Comparison of ENCODE assay signal across 13 mouse cellular contexts in the genomic region with DNA sequence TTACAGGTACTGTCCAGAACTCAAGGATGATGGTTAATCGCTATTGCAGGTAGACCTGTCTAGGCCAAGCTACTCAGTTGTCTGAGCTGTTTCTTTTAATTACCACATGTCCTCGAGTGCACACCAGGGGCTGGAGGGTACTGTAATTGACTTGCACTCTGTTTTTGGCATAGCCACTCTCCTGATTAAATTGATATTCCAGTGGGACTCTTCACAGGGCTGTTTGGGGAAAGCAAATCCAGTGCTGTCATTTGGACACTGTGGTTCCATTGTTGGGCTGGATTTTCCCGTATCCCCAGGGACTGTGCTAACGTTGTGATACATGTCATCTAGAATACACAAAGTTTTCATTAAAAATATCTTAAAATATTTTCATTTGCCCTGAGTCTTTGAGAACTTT. TPM values are rescaled to one million over a fixed set of nuclear protein-coding genes. Genes with fewer than 3 reads are reported as not detected.
DNase-seq lines count a peak whose midpoint lies in the region; ATAC-seq and TF ChIP-seq lines count a peak whose summit lies in the region.
"Had no signal": no experiment of that assay in that cellular context is flagged by ENCODE, and none has a peak within 500 bp of the region (broad histone marks: within the 10 kb centered on the region; RNA-seq: fewer than 3 reads in every experiment).

No protein-coding gene starts in this region.

- H3K4me1 ChIP-seq in erythroblast, embryonic 14.5 days (ENCODE audit: control insufficient read depth) = peaks cover 35% of the 10 kb centered on the region
- H3K4me1 ChIP-seq in liver, embryonic 15.5 days (replicated peaks) = peaks cover 36% of the 10 kb centered on the region
- H3K4me1 ChIP-seq in liver, embryonic 11.5 days (replicated peaks; ENCODE audit: control insufficient read depth, insufficient read depth, low read length) = peaks cover 14% of the 10 kb centered on the region; the same call in 1 of the 2 replicates
- H3K4me1 ChIP-seq in hindbrain, embryonic 15.5 days (replicated peaks) = peaks cover 24% of the 10 kb centered on the region

- ATAC-seq in erythroblast, adult 5-6 weeks (replicated peaks; ENCODE audit: low FRiP score, poor library complexity, severe bottlenecking) = no peak
- no peak for ATAC-seq in liver, embryonic 15.5 days (ENCODE audit: insufficient read depth)
- ATAC-seq in liver, embryonic 11.5 days (replicated peaks; ENCODE audit: low FRiP score) = no peak
- ATAC-seq in hindbrain, embryonic 15.5 days (ENCODE audit: low FRiP score, low read depth) = no peak
- ATAC-seq: activated CD4-positive, CD25-positive, alpha-beta regulatory T cell, adult 4 months had no signal

- no peak overlapping the region for H3K27ac ChIP-seq in liver, embryonic 15.5 days (replicated peaks)
- no peak overlapping the region for H3K27ac ChIP-seq in liver, embryonic 11.5 days (ENCODE audit: low read depth, low read length)
- no peak overlapping the region for H3K27ac ChIP-seq in hindbrain, embryonic 15.5 days (replicated peaks)

- TF ChIP-seq POLR2A in myocyte (IDR thresholded peaks at IDR 0.05; ENCODE audit: insufficient read length, low read depth) = no peak

- H3K27me3 ChIP-seq in erythroblast, embryonic 14.5 days (ENCODE audit: control insufficient read depth) = peaks cover 3% of the 10 kb centered on the region; the same call in 1 of the 2 replicates
- no peaks in the 10 kb centered on the region for H3K27me3 ChIP-seq in liver, embryonic 15.5 days
- no peaks in the 10 kb centered on the region for H3K27me3 ChIP-seq in liver, embryonic 11.5 days (replicated peaks; ENCODE audit: control insufficient read depth, insufficient read depth, low read length)
- H3K27me3 ChIP-seq in hindbrain, embryonic 15.5 days = no peaks in the 10 kb centered on the region
- no peaks in the 10 kb centered on the region for H3K27me3 ChIP-seq in myocyte (ENCODE audit: control insufficient read depth, insufficient read depth, insufficient read length)

- H3K4me3 ChIP-seq in erythroblast, embryonic 14.5 days (replicated peaks) = peak overlapping the region; percentile 100
- peak overlapping the region; percentile 97; the same call in 1 of the 2 replicates for H3K4me3 ChIP-seq in liver, embryonic 15.5 days (replicated peaks)
- H3K4me3 ChIP-seq in liver, embryonic 11.5 days (ENCODE audit: low read depth, low read length) = no peak overlapping the region
- H3K4me3 ChIP-seq in hindbrain, embryonic 15.5 days = peak overlapping the region; percentile 78; the same call in 1 of the 2 replicates
- H3K4me3 ChIP-seq in myocyte = peak overlapping the region; percentile 45

- H3K9ac ChIP-seq in liver, embryonic 15.5 days = no peak overlapping the region
- H3K9ac ChIP-seq in liver, embryonic 11.5 days (ENCODE audit: low read depth, low read length) = no peak overlapping the region
- H3K9ac ChIP-seq in hindbrain, embryonic 15.5 days = no peak overlapping the region

- H3K79me2 ChIP-seq in myocyte (ENCODE audit: control insufficient read depth, insufficient read depth) = no peaks in the 10 kb centered on the region

- WGBS in liver, embryonic 15.5 days (ENCODE audit: insufficient replicate concordance) = 72% methylated on average over 4 of the region's 4 CpGs
- 85% methylated on average over 4 of the region's 4 CpGs for WGBS in liver, embryonic 11.5 days
- WGBS in hindbrain, embryonic 15.5 days = 39% methylated on average over 4 of the region's 4 CpGs

- peak overlapping the region; percentile 90; the same call in 1 of the 2 replicates for H3K4me2 ChIP-seq in liver, embryonic 15.5 days
- no peak overlapping the region for H3K4me2 ChIP-seq in liver, embryonic 11.5 days
- peak overlapping the region; percentile 74 for H3K4me2 ChIP-seq in hindbrain, embryonic 15.5 days
- no peak overlapping the region for H3K4me2 ChIP-seq in myocyte (ENCODE audit: low read depth)

- no peaks in the 10 kb centered on the region for H3K9me3 ChIP-seq in erythroblast, embryonic 14.5 days (ENCODE audit: control insufficient read depth, low read length)
- no peaks in the 10 kb centered on the region for H3K9me3 ChIP-seq in liver, embryonic 15.5 days (replicated peaks)
- H3K9me3 ChIP-seq in liver, embryonic 11.5 days (ENCODE audit: control insufficient read depth, low read length) = no peaks in the 10 kb centered on the region
- no peaks in the 10 kb centered on the region for H3K9me3 ChIP-seq in hindbrain, embryonic 15.5 days

- DNase-seq in liver, embryonic 11.5 days (ENCODE audit: low spot score) = no peak
- no peak for DNase-seq in right cerebral cortex, adult 2 months (ENCODE audit: low spot score in 2 of 2)
- no peak for DNase-seq in frontal cortex, postnatal 36 days (ENCODE audit: low spot score in 2 of 2)
- DNase-seq: cerebellum, postnatal 14 days; heart, adult 18-20 months; layer of hippocampus, adult 9-11 months; right cerebral cortex, postnatal 4 days had no signal

- H3K36me3 ChIP-seq in erythroblast, embryonic 14.5 days (ENCODE audit: control insufficient read depth) = no peaks in the 10 kb centered on the region
- H3K36me3 ChIP-seq in liver, embryonic 15.5 days (replicated peaks) = no peaks in the 10 kb centered on the region
- H3K36me3 ChIP-seq in liver, embryonic 11.5 days (ENCODE audit: control insufficient read depth, insufficient read depth, low read length) = no peaks in the 10 kb centered on the region
- no peaks in the 10 kb centered on the region for H3K36me3 ChIP-seq in hindbrain, embryonic 15.5 days
- no peaks in the 10 kb centered on the region for H3K36me3 ChIP-seq in myocyte (ENCODE audit: control insufficient read depth, insufficient read depth)

- H3ac ChIP-seq in myocyte (ENCODE audit: control insufficient read depth, insufficient read length) = no peak overlapping the region

TF ChIP-seq in myocyte, 11 proteins besides CTCF, POLR2A, EP300 and RAD21:
- TF ChIP-seq E2F4 (IDR thresholded peaks at IDR 0.05; ENCODE audit: insufficient read depth) (no peak), POLR2AphosphoS2 (IDR thresholded peaks at IDR 0.05; ENCODE audit: insufficient read length, low read depth) (no peak), USF1 (IDR thresholded peaks at IDR 0.05; ENCODE audit: low read depth) (no peak), MAX (IDR thresholded peaks at IDR 0.05; ENCODE audit: low read depth) (no peak), MYOD1 (IDR thresholded peaks at IDR 0.05; ENCODE audit: control insufficient read depth in 1 of 3, insufficient read length in 2 of 3, low read depth in 2 of 3) (no peak)

RNA-seq across cellular contexts. Expression of gene Cdk19, which starts 11.8 kb away (rescaled TPM):
- polyA plus RNA-seq in erythroblast, embryonic 14.5 days (2012) = 0.45 and 0.47 TPM in 2 replicates
- total RNA-seq in erythroblast, adult 5-6 weeks (2015; ENCODE audit: low replicate concordance) = 13.6 and 21.9 TPM in 2 replicates
- total RNA-seq in erythroblast, adult 5-6 weeks (2017; ENCODE audit: low replicate concordance) = 11.4 and 12.0 TPM in 2 replicates
- polyA plus RNA-seq in liver, embryonic 15.5 days (2015; fragmentation: Nextera tagmentation; extraction: Ambion mirVana) = 2.9 and 3.5 TPM in 2 replicates
- 4.4 and 4.6 TPM in 2 replicates for polyA plus RNA-seq in liver, embryonic 11.5 days (2014; fragmentation: Nextera tagmentation; extraction: Ambion mirVana)
- 10.4 and 11.7 TPM in 2 replicates for polyA plus RNA-seq in hindbrain, embryonic 15.5 days (2015; fragmentation: Nextera tagmentation; extraction: Ambion mirVana)
- 5.3 TPM for polyA plus RNA-seq in myocyte (2012; fragmentation: generic; extraction: Trizol)

RNA-seq across cellular contexts. Expression of gene Amd1, which starts 49.2 kb away (rescaled TPM):
- polyA plus RNA-seq in erythroblast, embryonic 14.5 days (2012) = 0.27 and 0.69 TPM in 2 replicates
- 49.9 and 70.3 TPM in 2 replicates for total RNA-seq in erythroblast, adult 5-6 weeks (2015; ENCODE audit: low replicate concordance)
- total RNA-seq in erythroblast, adult 5-6 weeks (2017; ENCODE audit: low replicate concordance) = 60.2 and 63.1 TPM in 2 replicates
- 40.8 and 41.9 TPM in 2 replicates for polyA plus RNA-seq in liver, embryonic 15.5 days (2015; fragmentation: Nextera tagmentation; extraction: Ambion mirVana)
- polyA plus RNA-seq in liver, embryonic 11.5 days (2014; fragmentation: Nextera tagmentation; extraction: Ambion mirVana) = 130 and 136 TPM in 2 replicates
- polyA plus RNA-seq in hindbrain, embryonic 15.5 days (2015; fragmentation: Nextera tagmentation; extraction: Ambion mirVana) = 39.5 and 41.8 TPM in 2 replicates
- 34.0 TPM for polyA plus RNA-seq in myocyte (2012; fragmentation: generic; extraction: Trizol)

Comparison
In these comparisons a context has a peak if more than half of its experiments do, and no peak if none do; other contexts are left out.
1. H3K4me2 ChIP-seq: peak in liver, embryonic 15.5 days (single experiment) and hindbrain, embryonic 15.5 days (single experiment); none in liver, embryonic 11.5 days (single experiment) and myocyte (single experiment).
2. RNA of gene Amd1, which starts 49.2 kb away (polyA plus RNA-seq): 130 to 136 TPM in liver, embryonic 11.5 days, 40.8 to 41.9 TPM in liver, embryonic 15.5 days, 39.5 to 41.8 TPM in hindbrain, embryonic 15.5 days and 34.0 TPM in myocyte (single experiment); 0.27 to 0.69 TPM in erythroblast, embryonic 14.5 days; every median in the first group is over 10 times any median in the second.